Mouse (Mus musculus) liver, embryonic 14.5 days (tissue): ENCODE measurements at regions not wholly inside any gene's neighbourhood (a gene's known extent, or its start where the extent isn't known, plus 50 kb on each side); places are given as distances from the start of the nearest gene placed in this dataset.

ENCODE experiments used
- CTCF ChIP-seq: IDR thresholded peaks from 2 replicates; pipeline ENCODE4 v1.5.1; 2016; ENCODE audit warnings: antibody characterized with exemption, low read depth, control low read depth
- EP300 ChIP-seq: IDR thresholded peaks from 2 replicates; pipeline ENCODE4 v1.6.1; 2016; ENCODE audit warnings: antibody characterized with exemption, low read depth

GRCm38 (mm10) chr16:76539669-76540068, 166.0 kb upstream of the Nrip1 start:
- no peak for TF ChIP-seq CTCF
- TF ChIP-seq EP300, result no peak
